Mouse (Mus musculus) C2C12 (cell line): ENCODE measurements around the gene 2310022A10Rik.

Source experiments
- CEBPB ChIP-seq: IDR thresholded peaks from one replicate; pipeline ENCODE4 v1.6.1; 2011; ENCODE audit warnings: low read depth, mild to moderate bottlenecking, control low read depth, moderate library complexity
- CTCF ChIP-seq: IDR thresholded peaks from one replicate; pipeline ENCODE4 v1.5.1; 2011; ENCODE audit not compliant: control insufficient read depth, insufficient read depth, insufficient read length
- FOSL1 ChIP-seq: IDR thresholded peaks from one replicate; pipeline ENCODE4 v1.8.0; 2011; ENCODE audit warnings: mild to moderate bottlenecking, low read length; ENCODE audit not compliant: poor library complexity, insufficient read depth, severe bottlenecking
- MAX ChIP-seq: IDR thresholded peaks from one replicate; pipeline ENCODE4 v1.6.1; 2011; ENCODE audit warnings: mild to moderate bottlenecking, control low read depth
- MYOD1 ChIP-seq: IDR thresholded peaks from one replicate; pipeline ENCODE4 v1.6.1; 2011; ENCODE audit warnings: low read depth; ENCODE audit not compliant: control insufficient read depth, insufficient read length
- USF1 ChIP-seq: IDR thresholded peaks from one replicate; pipeline ENCODE4 v1.6.1; 2011; ENCODE audit warnings: low read depth, mild to moderate bottlenecking, control low read depth, moderate library complexity

- TF ChIP-seq CTCF (no peak), MAX (no peak), MYOD1 (no peak), FOSL1 (no peak), USF1 (no peak), CEBPB (no peak)
These were observed 52.7 kb downstream of the 2310022A10Rik start for GRCm38 (mm10) chr7:27605499-27606285.
